Mouse (Mus musculus): ENCODE results near the gene Slc37a1. TPM values are rescaled to one million over a fixed set of nuclear protein-coding genes. Genes with fewer than 3 reads are reported as not detected.

The Slc37a1 gene
- polyA plus RNA-seq, 1 experiment from 2014 or later = 12.8 TPM

GRCm38 (mm10) chr17:31377961-31378360 lies 91.4 kb downstream of the Slc37a1 start:
- Histone ChIP-seq H3K36me3 (ENCODE audit: control insufficient read depth, insufficient read depth, low read length) (no peaks in the 10 kb centered on the region), H3K9me3 (ENCODE audit: control insufficient read depth, low read length) (no peaks in the 10 kb centered on the region), H3K4me1 (ENCODE audit: control insufficient read depth, insufficient read depth, low read length) (no peaks in the 10 kb centered on the region), H3K9ac (replicated peaks; ENCODE audit: low read length) (no peak overlapping the region), H3K27me3 (ENCODE audit: control insufficient read depth, insufficient read depth, low read length) (no peaks in the 10 kb centered on the region), H3K4me3 (replicated peaks; ENCODE audit: low read depth, low read length) (no peak overlapping the region), H3K27ac (replicated peaks; ENCODE audit: low read depth, low read length) (no peak overlapping the region), H3K4me2 (ENCODE audit: low read length) (peak overlapping the region; percentile 32)
- whole genome bisulfite sequencing = 14% methylated on average over 7 of the region's 7 CpGs
- ATAC-seq (ENCODE audit: low FRiP score, low TSS enrichment) (no peak), DNase-seq (peak; percentile 88)

DNA sequence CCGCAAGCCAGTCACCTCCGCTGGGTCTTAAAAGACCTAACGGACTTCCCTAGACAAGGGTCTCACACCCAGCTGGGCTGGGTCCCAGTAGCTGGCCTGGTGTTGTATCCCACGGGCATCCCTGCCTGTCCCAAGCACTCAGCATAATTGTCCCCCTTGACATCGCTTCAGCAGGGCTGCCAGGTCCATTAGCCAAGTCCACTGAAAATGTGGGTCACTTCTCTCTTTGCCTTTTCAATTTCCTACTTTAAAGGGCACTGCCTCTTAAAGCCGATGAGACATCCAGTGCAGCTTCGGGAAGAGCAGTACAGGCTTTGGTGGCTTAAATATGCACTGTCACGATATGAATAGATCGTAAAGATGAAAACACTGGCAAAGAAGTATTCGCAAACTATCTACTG lies 91.8 kb downstream of the Slc37a1 start:
- no peaks in the 10 kb centered on the region for H3K27me3 ChIP-seq (ENCODE audit: control insufficient read depth, insufficient read depth, low read length)
- WGBS = 64% methylated on average over 10 of the region's 10 CpGs
- H3K27ac ChIP-seq (replicated peaks; ENCODE audit: low read depth, low read length) = no peak overlapping the region
- H3K36me3 ChIP-seq (ENCODE audit: control insufficient read depth, insufficient read depth, low read length) = no peaks in the 10 kb centered on the region
- H3K4me3 ChIP-seq (replicated peaks; ENCODE audit: low read depth, low read length) = no peak overlapping the region
- no peaks in the 10 kb centered on the region for H3K9me3 ChIP-seq (ENCODE audit: control insufficient read depth, low read length)
- ATAC-seq (ENCODE audit: low FRiP score, low TSS enrichment) = no peak
- no peak for DNase-seq
- H3K9ac ChIP-seq (replicated peaks; ENCODE audit: low read length) = no peak overlapping the region
- no peaks in the 10 kb centered on the region for H3K4me1 ChIP-seq (ENCODE audit: control insufficient read depth, insufficient read depth, low read length)
- H3K4me2 ChIP-seq (ENCODE audit: low read length) = peak overlapping the region; percentile 32

- WGBS = 79% methylated on average over 2 of the region's 2 CpGs
- no peak overlapping the region for H3K27ac ChIP-seq (replicated peaks; ENCODE audit: low read depth, low read length)
- H3K36me3 ChIP-seq (ENCODE audit: control insufficient read depth, insufficient read depth, low read length) = no peaks in the 10 kb centered on the region
- DNase-seq = no peak
- H3K9me3 ChIP-seq (ENCODE audit: control insufficient read depth, low read length) = no peaks in the 10 kb centered on the region
- H3K27me3 ChIP-seq (ENCODE audit: control insufficient read depth, insufficient read depth, low read length) = no peaks in the 10 kb centered on the region
- H3K4me3 ChIP-seq (replicated peaks; ENCODE audit: low read depth, low read length) = no peak overlapping the region
- H3K4me2 ChIP-seq (ENCODE audit: low read length) = no peak overlapping the region
- no peaks in the 10 kb centered on the region for H3K4me1 ChIP-seq (ENCODE audit: control insufficient read depth, insufficient read depth, low read length)
- no peak overlapping the region for H3K9ac ChIP-seq (replicated peaks; ENCODE audit: low read length)
- no peak for ATAC-seq (ENCODE audit: low FRiP score, low TSS enrichment)
Observed at GRCm38 (mm10) chr17:31379086-31379485, 92.5 kb downstream of the Slc37a1 start.

DNA sequence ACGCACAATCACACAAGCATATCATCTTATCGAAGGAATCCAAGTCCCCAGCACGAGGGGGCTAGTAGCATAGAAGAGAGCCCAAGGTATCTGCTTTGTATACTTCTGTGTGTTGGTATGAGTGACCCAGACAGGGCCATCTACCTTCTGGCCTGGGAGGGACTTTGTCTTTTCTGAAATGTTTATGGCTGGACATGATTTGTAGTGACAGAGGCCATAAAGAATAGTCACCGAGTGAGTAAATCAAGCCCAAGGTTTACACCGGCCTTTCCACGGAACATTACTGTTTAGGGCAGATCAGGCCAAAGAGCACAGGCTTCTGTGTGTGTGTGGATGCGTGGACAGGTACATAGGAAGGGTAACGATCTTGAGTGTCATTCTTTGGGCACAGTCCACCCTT lies 93.3 kb downstream of the Slc37a1 start:
- Histone ChIP-seq H3K9ac (replicated peaks; ENCODE audit: low read length) (no peak overlapping the region), H3K9me3 (ENCODE audit: control insufficient read depth, low read length) (no peaks in the 10 kb centered on the region), H3K4me3 (replicated peaks; ENCODE audit: low read depth, low read length) (no peak overlapping the region), H3K27me3 (ENCODE audit: control insufficient read depth, insufficient read depth, low read length) (no peaks in the 10 kb centered on the region), H3K36me3 (ENCODE audit: control insufficient read depth, insufficient read depth, low read length) (no peaks in the 10 kb centered on the region), H3K4me1 (ENCODE audit: control insufficient read depth, insufficient read depth, low read length) (peaks cover 4% of the 10 kb centered on the region), H3K4me2 (ENCODE audit: low read length) (no peak overlapping the region), H3K27ac (replicated peaks; ENCODE audit: low read depth, low read length) (no peak overlapping the region)
- ATAC-seq (ENCODE audit: low FRiP score, low TSS enrichment) (no peak), DNase-seq (no peak)
- 92% methylated on average over 8 of the region's 8 CpGs for WGBS

DNA sequence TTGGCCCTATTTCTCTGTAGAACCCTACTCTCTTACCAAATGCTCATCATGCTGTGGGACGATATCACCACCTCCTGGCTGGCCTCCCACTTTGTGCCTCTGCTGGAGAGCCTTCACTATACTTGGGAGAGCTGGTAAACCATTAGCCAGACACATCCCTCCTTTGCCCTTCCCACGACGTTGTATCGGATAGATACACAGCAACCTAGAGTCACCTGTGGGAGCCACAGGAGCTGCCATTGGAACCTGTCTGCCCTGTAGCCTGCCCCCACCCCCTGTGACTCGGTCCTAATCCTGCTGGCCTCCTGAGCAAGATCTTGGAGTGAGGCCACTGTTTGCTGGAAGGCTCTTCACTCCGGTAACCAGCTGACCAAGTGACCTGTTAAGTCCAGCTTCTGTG lies 96.7 kb downstream of the Slc37a1 start:
- no peak for ATAC-seq (ENCODE audit: low FRiP score, low TSS enrichment)
- Histone ChIP-seq H3K4me1 (ENCODE audit: control insufficient read depth, insufficient read depth, low read length) (peaks cover 30% of the 10 kb centered on the region), H3K4me2 (ENCODE audit: low read length) (no peak overlapping the region), H3K4me3 (replicated peaks; ENCODE audit: low read depth, low read length) (no peak overlapping the region), H3K36me3 (ENCODE audit: control insufficient read depth, insufficient read depth, low read length) (no peaks in the 10 kb centered on the region), H3K27me3 (ENCODE audit: control insufficient read depth, insufficient read depth, low read length) (no peaks in the 10 kb centered on the region), H3K9ac (replicated peaks; ENCODE audit: low read length) (no peak overlapping the region), H3K27ac (replicated peaks; ENCODE audit: low read depth, low read length) (no peak overlapping the region), H3K9me3 (ENCODE audit: control insufficient read depth, low read length) (no peaks in the 10 kb centered on the region)
- no peak for DNase-seq
- WGBS = 87% methylated on average over 6 of the region's 6 CpGs

- Histone ChIP-seq H3K27ac (replicated peaks; ENCODE audit: low read depth, low read length) (peak overlapping the region; percentile 79), H3K4me1 (ENCODE audit: control insufficient read depth, insufficient read depth, low read length) (peaks cover 47% of the 10 kb centered on the region), H3K9ac (replicated peaks; ENCODE audit: low read length) (peak overlapping the region; percentile 83; the same call in 1 of the 2 replicates), H3K36me3 (ENCODE audit: control insufficient read depth, insufficient read depth, low read length) (no peaks in the 10 kb centered on the region), H3K27me3 (ENCODE audit: control insufficient read depth, insufficient read depth, low read length) (no peaks in the 10 kb centered on the region), H3K4me2 (ENCODE audit: low read length) (peak overlapping the region; percentile 81), H3K9me3 (ENCODE audit: control insufficient read depth, low read length) (no peaks in the 10 kb centered on the region), H3K4me3 (replicated peaks; ENCODE audit: low read depth, low read length) (peak overlapping the region; percentile 87; the same call in 1 of the 2 replicates)
- DNase-seq (peak; percentile 66), ATAC-seq (ENCODE audit: low FRiP score, low TSS enrichment) (no peak; the same call in 1 of the 2 replicates)
- 5% methylated on average over 8 of the region's 8 CpGs for WGBS
Observed at GRCm38 (mm10) chr17:31384968-31385627, 98.5 kb downstream of the Slc37a1 start.

DNA sequence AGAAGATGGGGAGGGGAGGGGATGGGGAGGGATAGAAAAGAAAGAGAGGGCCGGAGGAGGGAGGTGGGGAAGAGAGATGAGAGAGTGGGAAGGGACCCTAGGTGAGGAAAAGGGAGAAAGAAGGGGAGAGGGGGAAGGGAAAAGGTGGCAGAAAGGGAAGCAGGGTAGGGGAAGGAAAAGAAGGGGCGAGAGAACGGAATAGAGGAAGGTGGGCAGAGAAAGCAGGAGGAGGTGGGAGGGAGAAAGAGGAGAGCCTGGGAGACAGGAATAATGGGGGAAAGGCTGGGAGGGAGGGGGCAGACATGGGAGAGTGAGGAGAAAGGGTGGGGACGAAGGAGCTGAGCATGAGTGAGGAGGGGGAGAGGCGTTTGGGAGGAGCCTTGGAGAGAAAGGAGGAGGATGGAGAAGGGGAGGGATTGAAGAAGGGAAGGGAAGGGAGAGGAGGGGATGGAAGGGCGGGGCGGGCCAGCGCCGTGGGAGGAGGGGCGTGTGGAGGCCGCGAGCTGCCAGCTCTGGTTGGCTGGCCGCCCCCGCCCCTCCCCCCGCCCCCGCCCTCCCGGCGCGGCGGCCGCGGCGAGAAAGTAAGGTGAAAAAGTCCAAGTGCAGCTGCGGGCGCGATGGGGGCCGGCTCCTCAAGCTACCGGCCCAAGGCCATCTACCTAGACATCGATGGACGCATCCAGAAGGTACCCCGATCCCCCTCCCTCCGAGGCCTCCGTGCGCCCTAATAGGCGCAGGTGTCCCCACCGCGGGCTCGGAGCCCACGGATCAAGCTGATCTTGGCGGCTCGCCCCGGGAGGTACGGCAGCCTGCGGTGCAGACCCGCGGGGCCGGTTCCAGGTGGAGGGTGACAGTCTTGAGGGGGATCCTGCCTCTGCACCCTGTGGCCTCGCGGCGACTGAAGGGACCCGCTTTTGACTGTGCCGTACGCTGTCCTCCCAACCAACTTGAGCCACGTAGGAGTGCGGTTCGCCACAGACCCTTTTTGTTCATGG lies 99.4 kb downstream of the Slc37a1 start, which contains the start of gene Pde9a:
Gene Pde9a (plus strand): TSS at position 540 of the 995 bp plus-strand sequence.
- Histone ChIP-seq H3K27me3 (ENCODE audit: control insufficient read depth, insufficient read depth, low read length) (no peaks in the 10 kb centered on the region), H3K36me3 (ENCODE audit: control insufficient read depth, insufficient read depth, low read length) (no peaks in the 10 kb centered on the region), H3K4me3 (replicated peaks; ENCODE audit: low read depth, low read length) (peak within 1 kb of the TSS; percentile 87), H3K4me2 (ENCODE audit: low read length) (peak within 1 kb of the TSS; percentile 81), H3K27ac (replicated peaks; ENCODE audit: low read depth, low read length) (peak within 1 kb of the TSS; percentile 79), H3K9ac (replicated peaks; ENCODE audit: low read length) (peak within 1 kb of the TSS; percentile 83), H3K9me3 (ENCODE audit: control insufficient read depth, low read length) (no peaks in the 10 kb centered on the region), H3K4me1 (ENCODE audit: control insufficient read depth, insufficient read depth, low read length) (peaks cover 48% of the 10 kb centered on the region)
- ATAC-seq (ENCODE audit: low FRiP score, low TSS enrichment) = peak; percentile 87
- 1% methylated on average over 48 of the region's 56 CpGs for WGBS
- DNase-seq = peak; percentile 91

- Histone ChIP-seq H3K36me3 (ENCODE audit: control insufficient read depth, insufficient read depth, low read length) (no peaks in the 10 kb centered on the region), H3K4me2 (ENCODE audit: low read length) (peak overlapping the region; percentile 81), H3K4me3 (replicated peaks; ENCODE audit: low read depth, low read length) (peak overlapping the region; percentile 87), H3K27me3 (ENCODE audit: control insufficient read depth, insufficient read depth, low read length) (no peaks in the 10 kb centered on the region), H3K9me3 (ENCODE audit: control insufficient read depth, low read length) (no peaks in the 10 kb centered on the region), H3K4me1 (ENCODE audit: control insufficient read depth, insufficient read depth, low read length) (peaks cover 48% of the 10 kb centered on the region), H3K27ac (replicated peaks; ENCODE audit: low read depth, low read length) (peak overlapping the region; percentile 79; the same call in 1 of the 2 replicates), H3K9ac (replicated peaks; ENCODE audit: low read length) (peak overlapping the region; percentile 83)
- WGBS = 7% methylated on average over 7 of the region's 7 CpGs
- ATAC-seq (ENCODE audit: low FRiP score, low TSS enrichment) (no peak), DNase-seq (peak; percentile 39)
Observed at GRCm38 (mm10) chr17:31386766-31387275, 100.2 kb downstream of the Slc37a1 start.
